Mouse (Mus musculus) midbrain, embryonic 10.5 days (tissue): Measurements from ENCODE around the gene Sirpa. TPM values are rescaled to one million over a fixed set of nuclear protein-coding genes. Genes with fewer than 3 reads are reported as not detected.
A peak's percentile ranks its signal among the peaks of the same experiment; 100 is the strongest.

Experiments
- DNase-seq: peaks from one replicate; pipeline ENCODE4 v3.0.0-alpha.2; 2017; ENCODE audit warnings: low spot score
- H3K27ac ChIP-seq: fragments of 300-500 bp; sonication (generic); replicated peaks from 2 replicates; pipeline ENCODE4 v1.5.1; 2016; ENCODE audit warnings: mild to moderate bottlenecking
- H3K27me3 ChIP-seq: fragments of 300-500 bp; sonication (generic); 2 replicates; pipeline ENCODE4 v1.6.1; 2016; ENCODE audit warnings: low read depth, mild to moderate bottlenecking; ENCODE audit not compliant: poor library complexity, severe bottlenecking
- H3K36me3 ChIP-seq: fragments of 300-500 bp; sonication (generic); 2 replicates; pipeline ENCODE4 v1.6.1; 2016; ENCODE audit warnings: mild to moderate bottlenecking, moderate library complexity
- H3K4me1 ChIP-seq: fragments of 300-500 bp; sonication (generic); 2 replicates; pipeline ENCODE4 v1.6.1; 2016
- H3K4me3 ChIP-seq: fragments of 300-500 bp; sonication (generic); 2 replicates; pipeline ENCODE4 v1.5.1; 2016; ENCODE audit warnings: mild to moderate bottlenecking, moderate library complexity
- H3K9me3 ChIP-seq: fragments of 300-500 bp; sonication (generic); replicated peaks from 2 replicates; pipeline ENCODE4 v1.6.1; 2016; ENCODE audit warnings: mild to moderate bottlenecking
- WGBS: fragments of 180-500 bp; shearing (Covaris S2); methylation state at CpG from one replicate; pipeline ENCODE4 v1.1.7; 2016; 5-methylcytosine and 5-hydroxymethylcytosine counted together
- polyA plus RNA-seq: library from polyadenylated mRNA; unstranded; fragments of >200 nt; fragmentation: Nextera tagmentation; extraction: Ambion mirVana; gene quantifications from 2 replicates; pipeline ENCODE4 v1.2.1, GENCODE M21; 2016

The Sirpa gene
- polyA plus RNA-seq, 1 experiment from 2014 or later = 16.0 TPM

GRCm38 (mm10) chr2:129632324-129632723 lies 39.7 kb downstream of the Sirpa start:
- Histone ChIP-seq H3K27ac (no peak overlapping the region), H3K4me3 (no peak overlapping the region), H3K27me3 (no peaks in the 10 kb centered on the region), H3K9me3 (no peaks in the 10 kb centered on the region), H3K4me1 (no peaks in the 10 kb centered on the region), H3K36me3 (peaks cover 15% of the 10 kb centered on the region)
- no peak for DNase-seq
- WGBS = 86% methylated on average over 7 of the region's 7 CpGs

GRCm38 (mm10) chr2:129633077-129633732 lies 40.6 kb downstream of the Sirpa start:
- H3K4me1 ChIP-seq = no peaks in the 10 kb centered on the region
- no peak for DNase-seq
- no peak overlapping the region for H3K4me3 ChIP-seq
- H3K27me3 ChIP-seq = no peaks in the 10 kb centered on the region
- WGBS = 83% methylated on average over 9 of the region's 9 CpGs
- peaks cover 15% of the 10 kb centered on the region for H3K36me3 ChIP-seq
- H3K27ac ChIP-seq = no peak overlapping the region
- H3K9me3 ChIP-seq = no peaks in the 10 kb centered on the region

- Histone ChIP-seq H3K27me3 (no peaks in the 10 kb centered on the region), H3K36me3 (peaks cover 15% of the 10 kb centered on the region), H3K27ac (no peak overlapping the region), H3K4me1 (no peaks in the 10 kb centered on the region), H3K9me3 (no peaks in the 10 kb centered on the region), H3K4me3 (no peak overlapping the region)
- DNase-seq = no peak
- 93% methylated on average over 3 of the region's 3 CpGs for WGBS
Observed at GRCm38 (mm10) chr2:129633982-129634381, 41.3 kb downstream of the Sirpa start.

GRCm38 (mm10) chr2:129652616-129653015 lies 60.0 kb downstream of the Sirpa start:
- DNase-seq = no peak
- H3K4me1 ChIP-seq = no peaks in the 10 kb centered on the region
- H3K9me3 ChIP-seq = no peaks in the 10 kb centered on the region
- no peak overlapping the region for H3K4me3 ChIP-seq
- H3K27ac ChIP-seq = no peak overlapping the region
- H3K27me3 ChIP-seq = no peaks in the 10 kb centered on the region
- 80% methylated on average over 4 of the region's 4 CpGs for WGBS
- H3K36me3 ChIP-seq = no peaks in the 10 kb centered on the region

- Histone ChIP-seq H3K9me3 (no peaks in the 10 kb centered on the region), H3K4me1 (no peaks in the 10 kb centered on the region), H3K27ac (no peak overlapping the region), H3K27me3 (no peaks in the 10 kb centered on the region), H3K4me3 (no peak overlapping the region), H3K36me3 (no peaks in the 10 kb centered on the region)
- WGBS = 85% methylated on average over 2 of the region's 2 CpGs
- DNase-seq = no peak
Observed at GRCm38 (mm10) chr2:129653632-129654031, 61.0 kb downstream of the Sirpa start.

- DNase-seq = no peak
- no peak overlapping the region for H3K4me3 ChIP-seq
- H3K27me3 ChIP-seq = no peaks in the 10 kb centered on the region
- 83% methylated on average over 4 of the region's 4 CpGs for WGBS
- no peak overlapping the region for H3K27ac ChIP-seq
- no peaks in the 10 kb centered on the region for H3K9me3 ChIP-seq
- no peaks in the 10 kb centered on the region for H3K4me1 ChIP-seq
- H3K36me3 ChIP-seq = no peaks in the 10 kb centered on the region
Observed at GRCm38 (mm10) chr2:129654233-129654950, 61.8 kb downstream of the Sirpa start.

- DNase-seq = no peak
- no peak overlapping the region for H3K27ac ChIP-seq
- no peak overlapping the region for H3K4me3 ChIP-seq
- no peaks in the 10 kb centered on the region for H3K36me3 ChIP-seq
- H3K27me3 ChIP-seq = no peaks in the 10 kb centered on the region
- WGBS = 85% methylated on average over 4 of the region's 4 CpGs
- H3K9me3 ChIP-seq = no peaks in the 10 kb centered on the region
- H3K4me1 ChIP-seq = no peaks in the 10 kb centered on the region
Observed at GRCm38 (mm10) chr2:129655033-129655432, 62.4 kb downstream of the Sirpa start.

GRCm38 (mm10) chr2:129658796-129659195 lies 66.2 kb downstream of the Sirpa start:
- Histone ChIP-seq H3K27ac (no peak overlapping the region), H3K9me3 (no peaks in the 10 kb centered on the region), H3K36me3 (no peaks in the 10 kb centered on the region), H3K4me3 (no peak overlapping the region), H3K4me1 (no peaks in the 10 kb centered on the region), H3K27me3 (no peaks in the 10 kb centered on the region)
- 92% methylated on average over 4 of the region's 4 CpGs for WGBS
- no peak for DNase-seq

- H3K27ac ChIP-seq = no peak overlapping the region
- no peak for DNase-seq
- H3K4me3 ChIP-seq = no peak overlapping the region
- no peaks in the 10 kb centered on the region for H3K36me3 ChIP-seq
- no peaks in the 10 kb centered on the region for H3K27me3 ChIP-seq
- H3K9me3 ChIP-seq = no peaks in the 10 kb centered on the region
- WGBS = 76% methylated on average over 6 of the region's 6 CpGs
- H3K4me1 ChIP-seq = no peaks in the 10 kb centered on the region
Observed at GRCm38 (mm10) chr2:129660020-129660419, 67.4 kb downstream of the Sirpa start.

- H3K4me3 ChIP-seq = no peak overlapping the region
- no peaks in the 10 kb centered on the region for H3K4me1 ChIP-seq
- no peaks in the 10 kb centered on the region for H3K36me3 ChIP-seq
- WGBS = 81% methylated on average over 4 of the region's 4 CpGs
- H3K9me3 ChIP-seq = no peaks in the 10 kb centered on the region
- no peaks in the 10 kb centered on the region for H3K27me3 ChIP-seq
- DNase-seq = no peak
- H3K27ac ChIP-seq = no peak overlapping the region
Observed at GRCm38 (mm10) chr2:129662484-129662883, 69.8 kb downstream of the Sirpa start.

GRCm38 (mm10) chr2:129671911-129672310 lies 79.3 kb downstream of the Sirpa start:
- Histone ChIP-seq H3K36me3 (no peaks in the 10 kb centered on the region), H3K27me3 (peaks cover 6% of the 10 kb centered on the region; the same call in 1 of the 2 replicates), H3K9me3 (no peaks in the 10 kb centered on the region), H3K4me3 (no peak overlapping the region), H3K27ac (no peak overlapping the region), H3K4me1 (no peaks in the 10 kb centered on the region; the same call in 1 of the 2 replicates)
- DNase-seq = no peak
- WGBS = 76% methylated on average over 4 of the region's 4 CpGs

GRCm38 (mm10) chr2:129674935-129675634 lies 82.5 kb downstream of the Sirpa start:
- Histone ChIP-seq H3K27me3 (peaks cover 6% of the 10 kb centered on the region; the same call in 1 of the 2 replicates), H3K4me3 (no peak overlapping the region), H3K9me3 (no peaks in the 10 kb centered on the region), H3K27ac (no peak overlapping the region), H3K36me3 (no peaks in the 10 kb centered on the region), H3K4me1 (peaks cover 16% of the 10 kb centered on the region)
- 38% methylated on average over 13 of the region's 13 CpGs for WGBS
- peak; percentile 79 for DNase-seq

GRCm38 (mm10) chr2:129677664-129678063 lies 85.0 kb downstream of the Sirpa start:
- H3K36me3 ChIP-seq = no peaks in the 10 kb centered on the region
- H3K4me3 ChIP-seq = no peak overlapping the region
- WGBS = 37% methylated on average over 2 of the region's 2 CpGs
- peaks cover 16% of the 10 kb centered on the region for H3K4me1 ChIP-seq
- DNase-seq = no peak
- H3K27ac ChIP-seq = 0 out of 2 replicates have a peak overlapping the region, but pooled peaks have one; percentile 34
- no peaks in the 10 kb centered on the region for H3K9me3 ChIP-seq
- H3K27me3 ChIP-seq = peaks cover 6% of the 10 kb centered on the region; the same call in 1 of the 2 replicates
